Mouse (Mus musculus) embryonic facial prominence, embryonic 11.5 days (tissue): ENCODE measurements around the gene Pou2f3. TPM values are rescaled to one million over a fixed set of nuclear protein-coding genes. Genes with fewer than 3 reads are reported as not detected.

Source experiments
- ATAC-seq: fragments of 200-750 bp; cut with Nextera tagmentation; replicated peaks from 2 replicates; pipeline ENCODE4 v1.8.0; 2017; ENCODE audit warnings: low read depth; ENCODE audit not compliant: insufficient number of reproducible peaks, low FRiP score, low TSS enrichment
- DNase-seq: peaks from one replicate; pipeline ENCODE4 v3.0.0-alpha.2; 2015; ENCODE audit warnings: low spot score
- H3K27ac ChIP-seq: fragments of 300-500 bp; sonication (generic); replicated peaks from 2 replicates; pipeline ENCODE4 v1.5.1; 2014; ENCODE audit warnings: mild to moderate bottlenecking, low read depth, low read length, control low read depth
- H3K27me3 ChIP-seq: fragments of 300-500 bp; sonication (generic); 2 replicates; pipeline ENCODE4 v1.6.1; 2014; ENCODE audit warnings: mild to moderate bottlenecking, low read length, moderate library complexity, mixed read lengths; ENCODE audit not compliant: control insufficient read depth, insufficient read depth
- H3K36me3 ChIP-seq: fragments of 300-500 bp; sonication (generic); replicated peaks from 2 replicates; pipeline ENCODE4 v1.6.1; 2014; ENCODE audit warnings: low read depth, mild to moderate bottlenecking, low read length, moderate library complexity, mixed read lengths; ENCODE audit not compliant: control insufficient read depth, insufficient read depth
- H3K4me1 ChIP-seq: fragments of 300-500 bp; sonication (generic); 2 replicates; pipeline ENCODE4 v1.6.1; 2014; ENCODE audit warnings: low read length, mixed read lengths; ENCODE audit not compliant: control insufficient read depth, insufficient read depth
- H3K4me2 ChIP-seq: fragments of 300-500 bp; sonication (generic); 2 replicates; pipeline ENCODE4 v1.6.1; 2014; ENCODE audit warnings: low read depth, mild to moderate bottlenecking, control low read depth, low read length, moderate library complexity
- H3K4me3 ChIP-seq: fragments of 300-500 bp; sonication (generic); 2 replicates; pipeline ENCODE4 v1.5.1; 2014; ENCODE audit warnings: low read depth, low read length, control low read depth
- H3K9ac ChIP-seq: fragments of 300-500 bp; sonication (generic); replicated peaks from 2 replicates; pipeline ENCODE4 v1.6.1; 2014; ENCODE audit warnings: mild to moderate bottlenecking, control low read depth, low read length
- H3K9me3 ChIP-seq: fragments of 300-500 bp; sonication (generic); replicated peaks from 2 replicates; pipeline ENCODE4 v1.6.1; 2016; ENCODE audit warnings: mild to moderate bottlenecking, low read length, inconsistent platforms, mixed read lengths; ENCODE audit not compliant: control insufficient read depth
- WGBS: fragments of 180-500 bp; shearing (Covaris S2); extraction: QIAGEN DNeasy Blood & Tissue Kit; methylation state at CpG from one replicate; pipeline ENCODE4 v1.1.7; 2014; 5-methylcytosine and 5-hydroxymethylcytosine counted together
- polyA plus RNA-seq: library from polyadenylated mRNA; unstranded; fragments of >200 nt; fragmentation: Nextera tagmentation; extraction: Ambion mirVana; gene quantifications from 2 replicates; pipeline ENCODE4 v1.2.1, GENCODE M21; 2014

Gene Pou2f3
- polyA plus RNA-seq = 0.11 TPM in 1 of 2 replicates, not detected in the other

- WGBS = 2% methylated on average over 13 of the region's 13 CpGs
- Histone ChIP-seq H3K4me2 (no peak within 1 kb of the TSS), H3K27me3 (peaks cover 13% of the 10 kb centered on the region), H3K27ac (no peak within 1 kb of the TSS), H3K36me3 (no peaks in the 10 kb centered on the region), H3K4me3 (no peak within 1 kb of the TSS), H3K9ac (no peak within 1 kb of the TSS; the same call in 1 of the 2 replicates), H3K9me3 (no peaks in the 10 kb centered on the region), H3K4me1 (peaks cover 2% of the 10 kb centered on the region)
- peak; percentile 43 for DNase-seq
- no peak for ATAC-seq
Observed at GRCm38 (mm10) chr9:43210190-43210682, at the start of gene Pou2f3. Pou2f3 (minus strand) TSS chr9:43210369.

GRCm38 (mm10) chr9:43253271-43253681, 43.1 kb upstream of the Pou2f3 start:
- H3K27me3 ChIP-seq = no peaks in the 10 kb centered on the region
- DNase-seq = peak; percentile 74
- H3K4me1 ChIP-seq = no peaks in the 10 kb centered on the region; the same call in 1 of the 2 replicates
- peak; percentile 50 for ATAC-seq
- H3K4me2 ChIP-seq = no peak overlapping the region
- H3K9ac ChIP-seq = peak overlapping the region; percentile 22
- no peaks in the 10 kb centered on the region for H3K36me3 ChIP-seq
- WGBS = 11% methylated on average over 5 of the region's 5 CpGs
- H3K4me3 ChIP-seq = no peak overlapping the region
- H3K27ac ChIP-seq = peak overlapping the region; percentile 89
- no peaks in the 10 kb centered on the region for H3K9me3 ChIP-seq

DNA sequence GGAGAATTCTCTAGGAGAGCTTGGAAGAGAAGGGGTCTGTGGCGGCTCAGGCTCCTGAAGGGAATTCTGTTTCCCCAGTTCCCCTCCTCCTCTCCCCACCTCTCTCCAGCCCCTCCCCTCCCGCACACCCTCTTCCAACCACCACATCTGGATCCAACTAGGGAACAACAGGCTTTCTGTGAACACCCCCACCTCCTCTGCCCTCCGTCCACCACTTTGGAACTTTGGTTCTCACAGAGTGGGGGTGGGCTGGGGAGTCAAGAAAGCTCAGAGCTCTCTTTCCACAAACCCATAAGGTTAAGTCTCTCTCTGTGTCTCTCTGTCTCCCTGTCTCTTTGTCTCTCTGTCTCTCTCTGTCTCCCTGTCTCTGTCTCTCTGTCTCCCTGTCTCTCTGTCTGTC, 42.6 kb upstream of the Pou2f3 start:
- no peaks in the 10 kb centered on the region for H3K27me3 ChIP-seq
- H3K9ac ChIP-seq = peak overlapping the region; percentile 22
- peak; percentile 83 for ATAC-seq
- no peak overlapping the region for H3K4me3 ChIP-seq
- no peaks in the 10 kb centered on the region for H3K9me3 ChIP-seq
- peak overlapping the region; percentile 89 for H3K27ac ChIP-seq
- no peaks in the 10 kb centered on the region for H3K36me3 ChIP-seq
- 12% methylated on average over 3 of the region's 3 CpGs for WGBS
- peak; percentile 96 for DNase-seq
- no peaks in the 10 kb centered on the region; the same call in 1 of the 2 replicates for H3K4me1 ChIP-seq
- peak overlapping the region; percentile 23; the same call in 1 of the 2 replicates for H3K4me2 ChIP-seq

DNA sequence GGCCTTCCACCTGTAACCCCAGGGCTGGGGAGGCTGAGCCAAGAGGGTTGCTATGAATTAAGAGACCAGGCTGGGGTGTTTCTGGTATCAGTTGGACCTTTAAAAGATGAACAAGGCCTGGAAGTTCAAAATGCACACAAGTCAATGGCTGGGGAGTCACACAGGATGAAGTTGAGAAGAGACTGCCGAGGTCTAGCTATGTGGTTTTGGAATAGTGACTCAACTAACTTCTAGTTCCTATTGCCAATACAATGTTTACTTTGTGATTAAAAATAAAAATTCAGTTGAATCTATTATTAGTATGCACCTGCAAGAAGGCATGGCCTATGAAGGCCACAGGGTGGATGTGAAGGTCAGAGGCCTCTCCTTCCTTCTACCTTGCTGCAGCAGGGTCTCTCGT, 41.6 kb upstream of the Pou2f3 start:
- Histone ChIP-seq H3K4me2 (no peak overlapping the region), H3K27me3 (no peaks in the 10 kb centered on the region), H3K4me3 (no peak overlapping the region), H3K4me1 (no peaks in the 10 kb centered on the region; the same call in 1 of the 2 replicates), H3K9me3 (no peaks in the 10 kb centered on the region), H3K9ac (no peak overlapping the region), H3K36me3 (no peaks in the 10 kb centered on the region), H3K27ac (no peak overlapping the region)
- WGBS = 85% methylated on average over 2 of the region's 2 CpGs
- ATAC-seq = no peak
- no peak for DNase-seq

- H3K27ac ChIP-seq = peak overlapping the region; percentile 38; the same call in 1 of the 2 replicates
- ATAC-seq = peak; percentile 64; the same call in 1 of the 2 replicates
Observed at GRCm38 (mm10) chr9:43246738-43247180, 36.6 kb upstream of the Pou2f3 start.

GRCm38 (mm10) chr9:43245801-43246570, 35.8 kb upstream of the Pou2f3 start:
- DNase-seq = no peak
- Histone ChIP-seq H3K36me3 (no peaks in the 10 kb centered on the region), H3K4me3 (no peak overlapping the region), H3K27ac (no peak overlapping the region; the same call in 1 of the 2 replicates), H3K4me1 (no peaks in the 10 kb centered on the region), H3K9me3 (no peaks in the 10 kb centered on the region), H3K9ac (no peak overlapping the region), H3K27me3 (no peaks in the 10 kb centered on the region; the same call in 1 of the 2 replicates), H3K4me2 (no peak overlapping the region)
- ATAC-seq = no peak
- WGBS = 89% methylated on average over 7 of the region's 7 CpGs

More at GRCm38 (mm10) chr9:43246738-43247180, 36.6 kb upstream of the Pou2f3 start:
- H3K9me3 ChIP-seq = no peaks in the 10 kb centered on the region
- no peaks in the 10 kb centered on the region for H3K36me3 ChIP-seq
- no peaks in the 10 kb centered on the region for H3K4me1 ChIP-seq
- no peak overlapping the region for H3K9ac ChIP-seq
- H3K4me3 ChIP-seq = no peak overlapping the region
- WGBS = 28% methylated on average over 10 of the region's 10 CpGs
- H3K4me2 ChIP-seq = no peak overlapping the region
- no peaks in the 10 kb centered on the region; the same call in 1 of the 2 replicates for H3K27me3 ChIP-seq
- DNase-seq = peak; percentile 51

DNA sequence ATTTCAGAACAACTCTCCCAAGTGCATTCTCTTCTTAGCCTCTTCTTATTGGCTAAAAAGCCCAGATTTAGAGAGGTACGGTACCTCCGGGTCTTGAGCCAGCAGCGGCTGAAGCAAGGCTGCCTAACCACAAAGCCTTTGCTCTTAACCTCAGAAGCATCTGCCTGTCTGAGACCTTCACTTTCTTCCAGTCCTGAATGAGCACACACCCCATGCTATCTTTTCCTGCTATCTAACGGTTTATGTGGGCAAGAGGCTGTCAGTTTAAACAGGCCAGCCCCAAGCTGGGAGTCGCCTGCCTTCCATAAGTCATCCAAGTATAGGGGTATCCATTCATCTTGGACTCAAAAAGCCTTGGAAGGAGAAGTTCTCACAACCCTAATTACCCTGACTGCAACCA, 32.3 kb upstream of the Pou2f3 start:
- ATAC-seq = no peak
- Histone ChIP-seq H3K9me3 (no peaks in the 10 kb centered on the region), H3K4me1 (peaks cover 3% of the 10 kb centered on the region; the same call in 1 of the 2 replicates), H3K36me3 (no peaks in the 10 kb centered on the region), H3K4me3 (no peak overlapping the region), H3K27me3 (no peaks in the 10 kb centered on the region; the same call in 1 of the 2 replicates), H3K4me2 (no peak overlapping the region), H3K27ac (no peak overlapping the region), H3K9ac (no peak overlapping the region)
- no peak for DNase-seq
- WGBS = 81% methylated on average over 5 of the region's 5 CpGs

GRCm38 (mm10) chr9:43241970-43242369, 31.8 kb upstream of the Pou2f3 start:
- peaks cover 5% of the 10 kb centered on the region; the same call in 1 of the 2 replicates for H3K4me1 ChIP-seq
- H3K27ac ChIP-seq = no peak overlapping the region
- ATAC-seq = no peak
- no peaks in the 10 kb centered on the region; the same call in 1 of the 2 replicates for H3K27me3 ChIP-seq
- H3K9me3 ChIP-seq = no peaks in the 10 kb centered on the region
- H3K36me3 ChIP-seq = no peaks in the 10 kb centered on the region
- DNase-seq = no peak
- WGBS = 85% methylated on average over 8 of the region's 8 CpGs
- no peak overlapping the region for H3K9ac ChIP-seq
- H3K4me3 ChIP-seq = no peak overlapping the region
- H3K4me2 ChIP-seq = no peak overlapping the region
